Mouse (Mus musculus) G1E-ER4 (cell line): ENCODE results near the gene Colgalt1. TPM values are rescaled to one million over a fixed set of nuclear protein-coding genes. Genes with fewer than 3 reads are reported as not detected.

ENCODE experiments used
- GATA1 ChIP-seq: IDR thresholded peaks from one replicate; pipeline ENCODE4 v1.8.0; 2012; ENCODE audit warnings: low read length, inconsistent platforms
- polyA plus RNA-seq: library from polyadenylated mRNA; stranded (reverse); fragments of >175 nt; gene quantifications from 2 replicates; pipeline ENCODE4 v1.2.3, GENCODE M21; 2012

Colgalt1 gene
- polyA plus RNA-seq, 1 experiment: 53.0 TPM

DNA sequence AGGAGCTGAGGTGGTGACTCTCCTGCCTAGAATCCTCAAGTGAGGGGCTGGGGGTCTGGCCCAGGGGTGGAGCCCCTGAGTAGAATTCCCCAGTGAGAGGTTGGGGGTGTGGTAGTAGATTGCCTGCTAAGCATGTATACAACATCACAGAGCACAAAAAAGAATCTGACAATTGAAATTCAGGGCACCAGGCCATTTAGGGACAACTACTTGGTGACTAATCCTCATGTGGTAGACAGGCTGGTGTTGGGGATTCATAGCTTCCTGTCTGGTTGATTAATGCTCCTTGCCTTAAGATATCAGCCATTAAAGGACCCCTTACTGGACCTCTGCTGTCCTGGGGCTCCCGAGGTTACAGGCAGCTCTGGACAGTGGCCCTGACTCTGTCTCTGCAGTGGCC lies 31.8 kb upstream of the Colgalt1 start:
- no peak for TF ChIP-seq GATA1

GRCm38 (mm10) chr8:71579476-71579875 lies 31.3 kb upstream of the Colgalt1 start:
- TF ChIP-seq GATA1: no peak

GRCm38 (mm10) chr8:71580201-71580600 lies 30.6 kb upstream of the Colgalt1 start:
- TF ChIP-seq GATA1: no peak

GRCm38 (mm10) chr8:71586891-71587290 lies 23.9 kb upstream of the Colgalt1 start:
- no peak for TF ChIP-seq GATA1

GRCm38 (mm10) chr8:71588762-71589161 lies 22.0 kb upstream of the Colgalt1 start:
- no peak for TF ChIP-seq GATA1

DNA sequence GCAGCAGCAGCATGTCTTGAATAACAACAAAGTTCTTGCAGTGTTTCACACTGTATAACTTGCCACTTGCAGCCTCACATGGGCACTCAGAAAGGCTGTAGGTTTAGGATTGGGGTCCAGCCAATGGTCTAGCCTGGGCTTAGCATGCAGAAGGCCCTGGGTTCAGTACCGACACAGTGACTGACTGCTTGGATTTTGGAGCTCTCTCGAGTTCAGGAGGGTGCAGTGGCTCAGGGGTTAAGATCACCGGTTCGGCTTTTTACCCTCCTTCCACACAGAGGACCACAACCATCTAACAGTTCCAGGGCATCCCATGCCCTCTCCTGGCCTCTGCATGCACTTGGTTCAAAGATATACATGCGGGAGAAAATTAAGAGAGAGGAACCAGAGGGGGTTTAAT lies 19.8 kb upstream of the Colgalt1 start:
- no peak for TF ChIP-seq GATA1

DNA sequence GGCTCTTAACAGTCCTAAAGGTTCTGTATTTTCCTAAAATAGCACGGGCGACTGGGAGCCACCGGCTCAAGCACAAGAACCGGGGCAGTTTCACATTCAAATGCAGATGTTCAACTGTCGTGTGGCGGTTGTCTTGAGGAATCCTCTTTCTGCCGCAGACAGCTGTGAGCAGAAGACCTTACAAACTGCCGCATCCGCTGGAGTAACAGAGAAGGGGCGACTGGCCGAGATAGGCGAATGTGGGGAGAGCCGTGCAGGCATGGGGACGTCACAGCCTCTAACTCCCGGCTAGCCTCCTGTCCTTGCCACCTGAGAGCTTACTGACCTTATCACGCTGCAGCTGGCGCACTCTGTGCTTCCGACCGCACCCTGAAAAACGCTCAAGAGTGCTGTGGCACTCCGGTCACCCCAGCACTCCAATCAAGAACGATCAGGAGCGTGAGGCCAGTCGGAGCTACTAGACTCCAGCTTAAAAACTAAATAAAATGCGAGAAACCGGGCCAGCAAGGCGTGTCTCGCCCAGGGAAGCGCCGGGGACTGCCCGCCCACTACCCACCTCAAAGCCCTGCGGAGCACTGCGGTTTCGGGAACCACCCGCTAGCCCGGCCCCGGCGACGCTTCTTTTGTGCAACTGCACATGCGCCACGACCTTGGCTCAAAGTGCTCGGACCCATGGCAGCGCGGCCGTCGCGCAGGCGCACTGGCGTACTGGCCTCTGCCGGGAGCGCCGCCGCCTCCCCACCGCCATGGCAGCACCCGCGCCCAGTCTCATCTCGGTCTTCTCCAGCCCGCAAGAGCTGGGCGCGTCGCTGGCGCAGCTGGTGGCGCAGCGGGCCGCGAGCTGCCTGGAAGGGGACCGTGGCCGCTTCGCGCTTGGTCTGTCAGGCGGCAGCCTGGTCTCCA lies 19.1 kb upstream of the Colgalt1 start, which contains the start of gene Pgls:
Gene Pgls (plus strand): TSS at position 706 of the 903 bp plus-strand sequence.
- no peak for TF ChIP-seq GATA1

DNA sequence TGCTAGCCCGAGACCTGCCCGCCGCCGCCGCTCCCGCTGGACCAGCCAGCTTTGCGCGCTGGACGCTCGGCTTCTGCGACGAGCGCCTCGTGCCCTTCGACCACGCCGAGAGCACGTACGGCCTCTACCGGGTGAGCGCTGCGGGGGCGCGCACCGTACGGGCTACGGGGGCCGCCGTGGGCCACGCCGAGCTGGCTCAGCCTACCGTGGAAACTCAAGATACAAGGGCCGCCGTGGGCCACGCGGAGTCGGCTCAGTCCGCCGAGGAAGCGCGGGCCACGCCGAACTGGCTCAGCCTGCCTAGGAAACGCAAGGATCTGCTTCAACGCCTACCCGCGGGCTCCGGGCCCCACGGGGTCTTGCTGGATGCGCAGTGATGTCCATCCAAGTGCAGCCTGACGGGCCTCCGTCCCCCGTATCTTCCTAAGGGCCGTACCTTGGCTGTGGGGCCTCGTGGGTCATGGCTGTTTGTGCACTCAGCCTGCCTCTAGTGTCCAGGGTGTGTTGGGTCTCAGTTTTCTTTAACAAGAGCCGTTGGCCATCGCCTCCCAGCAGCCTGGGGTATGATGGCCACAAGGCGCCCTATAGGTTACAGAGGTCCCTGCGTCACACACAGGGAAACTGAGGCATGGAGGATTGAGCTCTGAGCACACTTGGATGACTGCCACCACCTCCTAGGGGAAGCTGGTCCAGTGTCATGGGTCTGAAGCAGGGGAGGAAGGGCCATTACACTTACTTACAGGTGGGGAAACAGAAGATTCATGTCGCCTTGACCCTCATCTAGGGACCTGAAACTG lies 18.2 kb upstream of the Colgalt1 start:
- no peak for TF ChIP-seq GATA1

- TF ChIP-seq GATA1: no peak
Measured at GRCm38 (mm10) chr8:71593556-71594323, 17.1 kb upstream of the Colgalt1 start.

DNA sequence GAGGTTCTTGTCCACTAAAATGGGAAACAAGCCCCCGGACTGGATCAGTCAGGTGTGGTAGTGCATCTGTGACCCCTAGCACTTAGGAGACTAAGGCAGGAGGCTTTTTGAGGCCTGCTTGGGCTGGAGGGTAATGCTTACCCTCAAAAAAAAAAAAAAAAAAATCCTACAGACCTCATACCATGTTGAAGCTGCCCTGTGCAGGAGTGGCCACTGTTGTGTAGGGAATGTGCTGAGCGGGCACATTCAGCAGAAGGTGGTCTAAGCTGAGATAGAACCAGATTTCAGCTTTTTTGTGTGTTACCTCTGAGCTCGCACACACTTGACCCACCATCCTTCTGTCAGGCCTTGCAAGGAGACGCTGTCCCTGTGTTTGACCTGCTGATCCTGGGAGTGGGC lies 16.5 kb upstream of the Colgalt1 start:
- TF ChIP-seq GATA1: no peak

- TF ChIP-seq GATA1: no peak
Measured at GRCm38 (mm10) chr8:71595862-71596261, 14.9 kb upstream of the Colgalt1 start.

- no peak for TF ChIP-seq GATA1
Measured at GRCm38 (mm10) chr8:71596384-71596783, 14.4 kb upstream of the Colgalt1 start.

DNA sequence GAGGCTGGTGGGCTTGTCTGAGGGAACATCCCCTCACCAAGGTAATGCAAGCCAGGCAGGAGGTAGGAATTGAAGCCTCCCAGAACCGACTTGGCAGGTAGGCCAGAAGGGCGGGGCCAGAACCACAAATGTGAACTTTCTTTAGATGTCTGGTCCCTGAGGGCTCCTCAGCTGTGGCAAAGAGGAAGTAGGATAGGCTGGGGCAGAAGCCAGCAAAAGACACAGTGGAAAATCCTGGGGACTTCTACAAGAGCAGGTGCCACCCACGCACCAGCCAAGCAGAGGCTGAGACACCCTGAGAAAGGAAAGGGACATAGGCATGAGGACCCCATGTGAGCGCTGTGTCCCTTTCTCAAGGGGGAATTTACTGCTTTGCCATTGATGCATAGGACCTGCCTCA lies 14.0 kb upstream of the Colgalt1 start:
- TF ChIP-seq GATA1: no peak

DNA sequence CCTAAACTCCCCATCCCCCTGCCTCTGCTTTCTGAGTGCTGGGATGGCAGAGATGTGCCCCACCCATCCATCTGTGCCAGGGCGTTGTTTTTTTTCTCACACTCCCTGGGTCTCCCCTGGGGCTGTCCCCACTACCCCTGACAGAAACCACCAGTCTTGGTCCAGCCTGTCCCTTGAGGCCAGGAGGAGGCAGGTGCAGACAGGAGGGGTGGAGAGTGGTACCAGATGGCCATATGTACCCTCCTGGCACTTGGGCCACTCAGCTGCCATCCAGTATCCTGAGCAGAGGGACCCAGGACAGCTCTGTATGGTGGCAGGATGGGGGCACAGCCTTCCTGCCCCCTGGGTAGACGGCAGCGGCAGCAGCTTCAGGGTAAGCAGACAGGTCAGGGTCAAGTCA lies 13.3 kb upstream of the Colgalt1 start, which contains the start of gene Fam129c:
Gene Fam129c (plus strand): TSS at position 198 of the 400 bp plus-strand sequence.
- no peak for TF ChIP-seq GATA1

DNA sequence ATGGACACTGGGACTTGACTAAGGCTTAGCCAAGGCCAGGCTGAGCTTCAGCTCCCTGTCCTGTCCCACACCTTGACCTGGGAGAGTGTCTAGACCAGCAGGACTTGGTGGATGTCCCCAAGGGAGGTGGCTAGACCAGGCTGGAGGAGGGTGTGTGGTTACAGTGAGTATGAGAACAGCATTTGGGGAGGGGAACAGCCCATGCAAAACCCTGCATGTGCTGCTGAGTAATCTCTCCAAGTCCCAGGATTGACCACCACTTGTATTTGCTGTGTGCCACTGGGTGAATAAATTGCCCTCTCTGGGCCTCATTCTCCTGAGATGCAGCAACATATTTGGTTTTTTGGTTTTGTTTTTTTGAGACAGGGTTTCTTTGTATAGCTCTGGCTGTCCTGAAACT lies 12.4 kb upstream of the Colgalt1 start:
- TF ChIP-seq GATA1: no peak

DNA sequence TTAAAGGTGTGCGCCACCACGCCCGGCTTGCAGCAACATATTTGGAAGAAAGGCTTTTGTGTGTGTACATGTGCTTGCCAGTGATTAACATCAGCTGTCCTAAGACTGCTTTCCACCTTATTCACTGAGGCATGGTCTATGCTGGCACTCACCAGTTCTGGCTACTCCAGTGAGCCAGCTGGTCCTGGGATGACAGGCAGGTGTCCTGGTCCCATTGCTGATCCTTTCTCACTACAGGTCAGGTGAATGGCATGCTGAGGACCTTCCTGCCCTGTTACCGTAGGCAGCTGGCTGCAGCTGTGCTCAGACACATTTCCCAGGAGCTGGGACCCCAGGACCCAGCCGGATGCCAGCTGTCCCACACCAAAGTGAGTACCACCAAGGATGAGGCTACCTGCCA lies 12.0 kb upstream of the Colgalt1 start:
- TF ChIP-seq GATA1: no peak
